Mouse (Mus musculus): ENCODE data around the gene Nxn.

GRCm38 (mm10) chr11:76216681-76217389, 182.1 kb downstream of the Nxn start:
- TF ChIP-seq CTCF (IDR thresholded peaks at IDR 0.05) (no peak), EP300 (IDR thresholded peaks at IDR 0.05) (peak; percentile 66)

Measured in lung, postnatal 0 days (tissue).